8 mouse cellular contexts compared by ENCODE assay signal in genomic region chr13:52530008-52530945, GRCm38 (mm10). TPM values are rescaled to one million over a fixed set of nuclear protein-coding genes. Genes with fewer than 3 reads are reported as not detected.
DNase-seq lines count a peak whose midpoint lies in the region; ATAC-seq lines count a peak whose summit lies in the region.

No protein-coding gene starts in this region.

- peak; percentile 88 for ATAC-seq in megakaryocyte, adult 5-6 weeks (ENCODE audit: poor library complexity, severe bottlenecking)

- DNase-seq in T-cell, adult 2 months (ENCODE audit: low spot score) = peak; percentile 23
- peak; percentile 47 to 76 for DNase-seq in cerebellum, postnatal 4 days (ENCODE audit: low spot score in 2 of 2)
- peak; percentile 50 for DNase-seq in gastrocnemius, postnatal 10 days
- peak; percentile 35 for DNase-seq in hindlimb bud, embryonic 11.5 days (ENCODE audit: extremely low spot score, low read depth, low spot score)
- peak; percentile 48 to 88 for DNase-seq in left cerebral cortex, adult 8-10 months (ENCODE audit: low spot score in 2 of 2)
- DNase-seq in right cerebral cortex, adult 18-20 months = peak; percentile 90
- peak; percentile 52 for DNase-seq in urinary bladder, adult 2 months (ENCODE audit: low spot score)

RNA-seq across cellular contexts. Expression of gene Diras2, which starts 0.8 kb away (rescaled TPM):
- total RNA-seq in gastrocnemius, postnatal 10 days (2021) = under 1 TPM; 0.16 to 0.38 TPM
- total RNA-seq in left cerebral cortex, adult 8-10 months (2022) = 100 to 1,000 TPM; 171 to 226 (median 187) TPM
- total RNA-seq in megakaryocyte, adult 5-6 weeks (2015) = 0.30 and 0.54 TPM in 2 replicates
- 0.04 TPM in 1 of 2 replicates, not detected in the other for total RNA-seq in megakaryocyte, adult 5-6 weeks (2017)
- polyA plus RNA-seq in urinary bladder, adult 2 months (2012; rRNA removed) = 6.0 and 9.8 TPM in 2 replicates

RNA-seq across cellular contexts. Expression of gene Syk, which starts 52.7 kb away (rescaled TPM):
- total RNA-seq in gastrocnemius, postnatal 10 days (2021) = 1 to 10 TPM; 3.2 to 5.8 TPM
- total RNA-seq in left cerebral cortex, adult 8-10 months (2022) = 1 to 10 TPM; 2.0 to 5.2 (median 3.2) TPM
- 87.8 and 90.2 TPM in 2 replicates for total RNA-seq in megakaryocyte, adult 5-6 weeks (2015)
- total RNA-seq in megakaryocyte, adult 5-6 weeks (2017) = 157 and 178 TPM in 2 replicates
- 4.1 and 5.0 TPM in 2 replicates for polyA plus RNA-seq in urinary bladder, adult 2 months (2012; rRNA removed)

Comparison
In these comparisons a context has a peak if more than half of its experiments do, and no peak if none do; other contexts are left out.
1. Peak in every context shown above with its lines: DNase-seq and ATAC-seq.
2. DNase-seq: peak in every context shown above with its lines; median percentile 90 in right cerebral cortex, adult 18-20 months; 68 in left cerebral cortex, adult 8-10 months; 62 in cerebellum, postnatal 4 days; 52 in urinary bladder, adult 2 months; 50 in gastrocnemius, postnatal 10 days; 35 in hindlimb bud, embryonic 11.5 days; 23 in T-cell, adult 2 months.
3. RNA of gene Diras2, which starts 0.8 kb away (total RNA-seq): 171 to 226 TPM in left cerebral cortex, adult 8-10 months; 0.04 to 0.54 TPM in megakaryocyte, adult 5-6 weeks and 0.16 to 0.38 TPM in gastrocnemius, postnatal 10 days; every median in the first group is over 100 times any median in the second.
4. RNA of gene Syk, which starts 52.7 kb away (total RNA-seq): 87.8 to 178 TPM in megakaryocyte, adult 5-6 weeks; 3.2 to 5.8 TPM in gastrocnemius, postnatal 10 days and 2.0 to 5.2 TPM in left cerebral cortex, adult 8-10 months; every median in the first group is over 10 times any median in the second.